Mouse (Mus musculus) olfactory bulb, adult 2 months (tissue): ENCODE results near the gene Ccdc88a. TPM values are rescaled to one million over a fixed set of nuclear protein-coding genes. Genes with fewer than 3 reads are reported as not detected.
A peak's percentile ranks its signal among the peaks of the same experiment; 100 is the strongest.

Experiments used
- H3K27ac ChIP-seq: fragments of 200-500 bp; 2 replicates; pipeline ENCODE4 v1.5.1; 2012; ENCODE audit warnings: low read depth, low read length; ENCODE audit not compliant: insufficient read depth
- H3K4me1 ChIP-seq: fragments of 200-500 bp; 2 replicates; pipeline ENCODE4 v1.6.1; 2012; ENCODE audit warnings: low read length; ENCODE audit not compliant: control insufficient read depth, insufficient read depth
- H3K4me3 ChIP-seq: fragments of 200-500 bp; 2 replicates; pipeline ENCODE4 v1.5.1; 2012; ENCODE audit warnings: mild to moderate bottlenecking, low read depth, low read length, moderate library complexity; ENCODE audit not compliant: insufficient read depth
- CTCF ChIP-seq: fragments of 200-500 bp; IDR thresholded peaks from 2 replicates; pipeline ENCODE4 v1.5.1; 2012; ENCODE audit warnings: low read depth, mild to moderate bottlenecking, low read length, moderate library complexity; ENCODE audit not compliant: insufficient read depth
- POLR2A ChIP-seq: fragments of 200-500 bp; IDR thresholded peaks from 2 replicates; pipeline ENCODE4 v1.6.1; 2012; ENCODE audit warnings: mild to moderate bottlenecking, low read depth, low read length, moderate library complexity; ENCODE audit not compliant: insufficient read depth
- WGBS: fragments of 180-500 bp; shearing (Covaris S2); methylation state at CpG from one replicate; pipeline ENCODE4 v1.1.7; 2018; 5-methylcytosine and 5-hydroxymethylcytosine counted together
- polyA plus RNA-seq: library from polyadenylated mRNA; stranded (reverse); fragments of >200 nt; gene quantifications from 2 replicates; pipeline ENCODE4 v1.2.4, GENCODE M21; 2012; ENCODE audit warnings: low replicate concordance; ENCODE audit not compliant: missing spikeins, insufficient read depth, insufficient read length

The Ccdc88a gene
- polyA plus RNA-seq, 1 experiment: 43.0 TPM

DNA sequence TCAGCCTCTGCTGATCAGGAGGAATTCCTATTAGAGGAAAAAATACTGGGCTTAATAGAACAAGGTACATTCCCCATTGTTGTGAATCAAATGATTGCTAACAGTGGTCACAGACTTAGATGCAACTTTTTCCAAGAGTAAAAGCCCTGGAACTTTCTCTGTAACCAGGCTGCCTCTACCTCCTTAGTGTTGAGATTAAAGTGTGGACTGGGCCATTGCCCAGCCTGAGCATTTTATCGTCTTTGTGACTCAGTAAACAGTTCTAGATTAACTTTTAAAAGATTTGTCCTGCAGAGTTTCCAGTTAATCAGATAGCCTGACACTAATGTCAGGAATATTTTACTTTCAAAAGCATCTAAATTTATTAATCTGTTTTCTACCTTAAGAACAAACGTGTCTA, 173.3 kb downstream of the Ccdc88a start:
- 14% methylated on average over 2 of the region's 2 CpGs for WGBS
- H3K4me3 ChIP-seq: no peak overlapping the region
- TF ChIP-seq POLR2A: no peak
- no peak for TF ChIP-seq CTCF
- no peak overlapping the region for H3K27ac ChIP-seq
- H3K4me1 ChIP-seq: no peaks in the 10 kb centered on the region; the same call in 1 of the 2 replicates

GRCm38 (mm10) chr11:29547249-29547751, 173.8 kb downstream of the Ccdc88a start:
- peak overlapping the region; percentile 43 for H3K27ac ChIP-seq
- peak overlapping the region; percentile 83 for H3K4me3 ChIP-seq
- TF ChIP-seq CTCF (no peak), POLR2A (no peak)
- under 1% methylated on average over 27 of the region's 27 CpGs for WGBS
- H3K4me1 ChIP-seq: no peaks in the 10 kb centered on the region; the same call in 1 of the 2 replicates

- Histone ChIP-seq H3K27ac (peak within 1 kb of the TSS; percentile 92), H3K4me3 (peak within 1 kb of the TSS; percentile 83), H3K4me1 (no peaks in the 10 kb centered on the region; the same call in 1 of the 2 replicates)
- under 1% methylated on average over 46 of the region's 46 CpGs for WGBS
- no peak for TF ChIP-seq CTCF
- peak; percentile 72 for TF ChIP-seq POLR2A
Measured at GRCm38 (mm10) chr11:29547752-29548503, 174.5 kb downstream of the Ccdc88a start, which contains the start of the genes Clhc1 and Rps27a. Gene Clhc1 (plus strand): TSS chr11:29547950. Gene Rps27a (minus strand): TSS chr11:29548109.

- 23% methylated on average over 23 of the region's 23 CpGs for WGBS
- TF ChIP-seq CTCF (no peak), POLR2A (no peak)
- peak overlapping the region; percentile 92; the same call in 1 of the 2 replicates for H3K27ac ChIP-seq
- H3K4me1 ChIP-seq: no peaks in the 10 kb centered on the region; the same call in 1 of the 2 replicates
- H3K4me3 ChIP-seq: peak overlapping the region; percentile 83
Measured at GRCm38 (mm10) chr11:29548504-29549424, 175.3 kb downstream of the Ccdc88a start.

DNA sequence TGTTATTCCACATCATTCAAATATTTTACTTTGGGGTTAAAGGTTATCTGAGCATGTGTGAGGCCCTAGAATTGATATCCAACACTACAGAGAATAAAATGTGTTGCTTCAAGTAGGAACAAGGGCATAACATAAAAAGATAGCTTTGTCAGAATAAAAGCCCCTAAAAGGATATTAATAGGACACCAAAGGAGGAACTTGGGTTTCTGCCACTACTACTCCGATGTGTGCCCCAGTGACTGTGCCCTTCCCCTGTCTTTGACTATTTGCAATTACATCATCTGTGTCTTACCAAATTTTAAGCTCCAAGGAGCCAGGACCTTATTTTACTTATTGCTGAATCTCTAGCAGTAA, 175.9 kb downstream of the Ccdc88a start:
- Histone ChIP-seq H3K4me3 (no peak overlapping the region), H3K4me1 (no peaks in the 10 kb centered on the region; the same call in 1 of the 2 replicates), H3K27ac (no peak overlapping the region)
- TF ChIP-seq CTCF (no peak), POLR2A (no peak)
- WGBS: 59% methylated on average over 1 of the region's 1 CpGs

Other genes starting within 250 kb of the Ccdc88a start
- gene Pnpt1, start 242.9 kb upstream of the Ccdc88a start, polyA plus RNA-seq: not detected in 2 replicates
- not detected in 2 replicates for gene Ppp4r3b, start 200.8 kb upstream of the Ccdc88a start, polyA plus RNA-seq
- gene Cfap36, start 126.2 kb upstream of the Ccdc88a start, polyA plus RNA-seq: 308 TPM in 1 of 2 replicates, not detected in the other
- gene Prorsd1, start 141.4 kb downstream of the Ccdc88a start, polyA plus RNA-seq: not detected in 2 replicates
- gene Mtif2, start 152.8 kb downstream of the Ccdc88a start, polyA plus RNA-seq: not detected in 2 replicates
- gene Clhc1, start 174.3 kb downstream of the Ccdc88a start, polyA plus RNA-seq: not detected in 2 replicates
- 1,253 TPM in 1 of 2 replicates, not detected in the other for gene Rps27a, start 174.5 kb downstream of the Ccdc88a start, polyA plus RNA-seq